Mouse (Mus musculus): ENCODE data around the gene Akap6. TPM values are rescaled to one million over a fixed set of nuclear protein-coding genes. Genes with fewer than 3 reads are reported as not detected.

Akap6 gene
- total RNA-seq, 1 experiment, result 0.09 TPM

- TF ChIP-seq CHD2 (IDR thresholded peaks at IDR 0.05; ENCODE audit: low read depth, low read length), result no peak
- H3K4me1 ChIP-seq (ENCODE audit: control insufficient read depth in 2 of 2, insufficient read depth in 2 of 2, low read length in 2 of 2, poor library complexity in 1 of 2), result no peaks in the 10 kb centered on the region
- no peaks in the 10 kb centered on the region for H3K36me3 ChIP-seq (ENCODE audit: control insufficient read depth, insufficient read depth, low read length, poor library complexity, severe bottlenecking)
- H3K9me3 ChIP-seq (ENCODE audit: control insufficient read depth, insufficient read depth, low read depth, low read length), result no peaks in the 10 kb centered on the region
- no peak for DNase-seq (ENCODE audit: low read depth, low spot score)
- H3K9ac ChIP-seq (ENCODE audit: insufficient read depth, low read depth, low read length, poor library complexity, severe bottlenecking), result no peak overlapping the region
- in situ Hi-C loops (cut with MboI; ENCODE audit: low sequenced_read_pairs in 2 of 2, unreplicated experiment in 2 of 2), result no loop called here
- no peak overlapping the region for H3K27ac ChIP-seq (ENCODE audit: insufficient read depth, low read depth, low read length, poor library complexity, severe bottlenecking)
- H3K4me3 ChIP-seq (ENCODE audit: insufficient read depth in 1 of 2, low read depth in 1 of 2, low read length in 2 of 2, poor library complexity in 1 of 2, severe bottlenecking in 1 of 2), result no peak overlapping the region
Measured at GRCm38 (mm10) chr12:52764810-52765209, 65.6 kb downstream of the Akap6 start.

GRCm38 (mm10) chr12:52769561-52769960 lies 70.4 kb downstream of the Akap6 start:
- Histone ChIP-seq H3K36me3 (ENCODE audit: control insufficient read depth, insufficient read depth, low read length, poor library complexity, severe bottlenecking) (no peaks in the 10 kb centered on the region), H3K9ac (ENCODE audit: insufficient read depth, low read depth, low read length, poor library complexity, severe bottlenecking) (no peak overlapping the region), H3K4me1 (ENCODE audit: control insufficient read depth in 2 of 2, insufficient read depth in 2 of 2, low read length in 2 of 2, poor library complexity in 1 of 2) (no peaks in the 10 kb centered on the region), H3K9me3 (ENCODE audit: control insufficient read depth, insufficient read depth, low read depth, low read length) (no peaks in the 10 kb centered on the region), H3K4me3 (ENCODE audit: insufficient read depth in 1 of 2, low read depth in 1 of 2, low read length in 2 of 2, poor library complexity in 1 of 2, severe bottlenecking in 1 of 2) (no peak overlapping the region), H3K27ac (ENCODE audit: insufficient read depth, low read depth, low read length, poor library complexity, severe bottlenecking) (no peak overlapping the region)
- TF ChIP-seq MAFK (IDR thresholded peaks at IDR 0.05; ENCODE audit: insufficient read depth, low read depth, low read length), result no peak
- no peak for TF ChIP-seq CHD2 (IDR thresholded peaks at IDR 0.05; ENCODE audit: low read depth, low read length)
- no peak for TF ChIP-seq HCFC1 (IDR thresholded peaks at IDR 0.05; ENCODE audit: borderline replicate concordance, insufficient read depth, low read length)
- no peak for TF ChIP-seq ZC3H11A (IDR thresholded peaks at IDR 0.05; ENCODE audit: borderline replicate concordance, low read depth, low read length)
- TF ChIP-seq ZNF384 (IDR thresholded peaks at IDR 0.05; ENCODE audit: low read depth, low read length), result no peak
- DNase-seq (ENCODE audit: low read depth, low spot score), result no peak
- in situ Hi-C loops (cut with MboI; ENCODE audit: low sequenced_read_pairs in 2 of 2, unreplicated experiment in 2 of 2), result no loop called here

GRCm38 (mm10) chr12:52771931-52772330 lies 72.7 kb downstream of the Akap6 start:
- no peak for DNase-seq (ENCODE audit: low read depth, low spot score)
- Histone ChIP-seq H3K9ac (ENCODE audit: insufficient read depth, low read depth, low read length, poor library complexity, severe bottlenecking) (no peak overlapping the region), H3K27ac (ENCODE audit: insufficient read depth, low read depth, low read length, poor library complexity, severe bottlenecking) (no peak overlapping the region), H3K4me3 (ENCODE audit: insufficient read depth in 1 of 2, low read depth in 1 of 2, low read length in 2 of 2, poor library complexity in 1 of 2, severe bottlenecking in 1 of 2) (no peak overlapping the region), H3K36me3 (ENCODE audit: control insufficient read depth, insufficient read depth, low read length, poor library complexity, severe bottlenecking) (no peaks in the 10 kb centered on the region), H3K4me1 (ENCODE audit: control insufficient read depth in 2 of 2, insufficient read depth in 2 of 2, low read length in 2 of 2, poor library complexity in 1 of 2) (no peaks in the 10 kb centered on the region), H3K9me3 (ENCODE audit: control insufficient read depth, insufficient read depth, low read depth, low read length) (no peaks in the 10 kb centered on the region)
- in situ Hi-C loops (cut with MboI; ENCODE audit: low sequenced_read_pairs in 2 of 2, unreplicated experiment in 2 of 2), result no loop called here
- TF ChIP-seq MAFK (IDR thresholded peaks at IDR 0.05; ENCODE audit: insufficient read depth, low read depth, low read length), result no peak
- no peak for TF ChIP-seq ZNF384 (IDR thresholded peaks at IDR 0.05; ENCODE audit: low read depth, low read length)
- TF ChIP-seq CHD2 (IDR thresholded peaks at IDR 0.05; ENCODE audit: low read depth, low read length), result no peak
- no peak for TF ChIP-seq ZC3H11A (IDR thresholded peaks at IDR 0.05; ENCODE audit: borderline replicate concordance, low read depth, low read length)
- TF ChIP-seq HCFC1 (IDR thresholded peaks at IDR 0.05; ENCODE audit: borderline replicate concordance, insufficient read depth, low read length), result no peak

- Histone ChIP-seq H3K9ac (ENCODE audit: insufficient read depth, low read depth, low read length, poor library complexity, severe bottlenecking) (no peak overlapping the region), H3K27ac (ENCODE audit: insufficient read depth, low read depth, low read length, poor library complexity, severe bottlenecking) (no peak overlapping the region), H3K36me3 (ENCODE audit: control insufficient read depth, insufficient read depth, low read length, poor library complexity, severe bottlenecking) (no peaks in the 10 kb centered on the region), H3K4me1 (ENCODE audit: control insufficient read depth in 2 of 2, insufficient read depth in 2 of 2, low read length in 2 of 2, poor library complexity in 1 of 2) (no peaks in the 10 kb centered on the region), H3K4me3 (ENCODE audit: insufficient read depth in 1 of 2, low read depth in 1 of 2, low read length in 2 of 2, poor library complexity in 1 of 2, severe bottlenecking in 1 of 2) (no peak overlapping the region), H3K9me3 (ENCODE audit: control insufficient read depth, insufficient read depth, low read depth, low read length) (no peaks in the 10 kb centered on the region)
- no peak for TF ChIP-seq HCFC1 (IDR thresholded peaks at IDR 0.05; ENCODE audit: borderline replicate concordance, insufficient read depth, low read length)
- no peak for TF ChIP-seq CHD2 (IDR thresholded peaks at IDR 0.05; ENCODE audit: low read depth, low read length)
- TF ChIP-seq ZNF384 (IDR thresholded peaks at IDR 0.05; ENCODE audit: low read depth, low read length), result no peak
- no peak for TF ChIP-seq MAFK (IDR thresholded peaks at IDR 0.05; ENCODE audit: insufficient read depth, low read depth, low read length)
- no peak for TF ChIP-seq ZC3H11A (IDR thresholded peaks at IDR 0.05; ENCODE audit: borderline replicate concordance, low read depth, low read length)
- in situ Hi-C loops (cut with MboI; ENCODE audit: low sequenced_read_pairs in 2 of 2, unreplicated experiment in 2 of 2), result no loop called here
- no peak for DNase-seq (ENCODE audit: low read depth, low spot score)
Measured at GRCm38 (mm10) chr12:52772494-52773280, 73.5 kb downstream of the Akap6 start.

- in situ Hi-C loops (cut with MboI; ENCODE audit: low sequenced_read_pairs in 2 of 2, unreplicated experiment in 2 of 2), result no loop called here
- H3K9ac ChIP-seq (ENCODE audit: insufficient read depth, low read depth, low read length, poor library complexity, severe bottlenecking), result no peak overlapping the region
- TF ChIP-seq MAFK (IDR thresholded peaks at IDR 0.05; ENCODE audit: insufficient read depth, low read depth, low read length) (no peak), ZC3H11A (IDR thresholded peaks at IDR 0.05; ENCODE audit: borderline replicate concordance, low read depth, low read length) (no peak), ZNF384 (IDR thresholded peaks at IDR 0.05; ENCODE audit: low read depth, low read length) (no peak), CHD2 (IDR thresholded peaks at IDR 0.05; ENCODE audit: low read depth, low read length) (no peak), HCFC1 (IDR thresholded peaks at IDR 0.05; ENCODE audit: borderline replicate concordance, insufficient read depth, low read length) (no peak)
- no peaks in the 10 kb centered on the region for H3K36me3 ChIP-seq (ENCODE audit: control insufficient read depth, insufficient read depth, low read length, poor library complexity, severe bottlenecking)
- no peak overlapping the region for H3K27ac ChIP-seq (ENCODE audit: insufficient read depth, low read depth, low read length, poor library complexity, severe bottlenecking)
- H3K4me3 ChIP-seq (ENCODE audit: insufficient read depth in 1 of 2, low read depth in 1 of 2, low read length in 2 of 2, poor library complexity in 1 of 2, severe bottlenecking in 1 of 2), result no peak overlapping the region
- DNase-seq (ENCODE audit: low read depth, low spot score), result no peak
- H3K9me3 ChIP-seq (ENCODE audit: control insufficient read depth, insufficient read depth, low read depth, low read length), result no peaks in the 10 kb centered on the region
- no peaks in the 10 kb centered on the region for H3K4me1 ChIP-seq (ENCODE audit: control insufficient read depth in 2 of 2, insufficient read depth in 2 of 2, low read length in 2 of 2, poor library complexity in 1 of 2)
Measured at GRCm38 (mm10) chr12:52773847-52774246, 74.7 kb downstream of the Akap6 start.
